Mouse (Mus musculus) CH12.LX (cell line): ENCODE data around the gene Stam. TPM values are rescaled to one million over a fixed set of nuclear protein-coding genes. Genes with fewer than 3 reads are reported as not detected.

Experiments
- polyA plus RNA-seq: library from polyadenylated mRNA; unstranded; fragments of >175 nt; gene quantifications from 2 replicates; pipeline ENCODE4 v1.2.1, GENCODE M21; 2012; ENCODE audit warnings: low read depth; ENCODE audit not compliant: insufficient read length
- total RNA-seq, 2 experiments: library from RNA; depleted of rRNA; stranded (reverse); fragments of 300-350 nt in 1 of 2; fragments of >200 nt in 1 of 2; gene quantifications; 2 replicates each; pipeline ENCODE4 v1.2.3; 2012 to 2014

The Stam gene
- total and polyA plus RNA-seq, 3 experiments = 13.5 to 21.4 (median 15.1) TPM

Other genes with a start within 250 kb of the Stam start
- 17.7 and 18.3 TPM in 2 replicates for gene Hacd1, start 18.0 kb upstream of the Stam start, total RNA-seq (2012; rRNA removed)
- gene Hacd1, start 18.0 kb upstream of the Stam start, total RNA-seq (2014; rRNA removed) = 46.9 and 55.4 TPM in 2 replicates
- gene Hacd1, start 18.0 kb upstream of the Stam start, polyA plus RNA-seq = 28.5 and 31.0 TPM in 2 replicates
- gene Tmem236, start 100.4 kb downstream of the Stam start, total RNA-seq (2012; rRNA removed) = not detected in 2 replicates
- 0.05 TPM in 1 of 2 replicates, not detected in the other for gene Tmem236, start 100.4 kb downstream of the Stam start, total RNA-seq (2014; rRNA removed)
- not detected in 2 replicates for gene Tmem236, start 100.4 kb downstream of the Stam start, polyA plus RNA-seq
- 0.13 and 0.17 TPM in 2 replicates for gene Mrc1, start 155.3 kb downstream of the Stam start, total RNA-seq (2012; rRNA removed)
- 0.66 and 0.89 TPM in 2 replicates for gene Mrc1, start 155.3 kb downstream of the Stam start, total RNA-seq (2014; rRNA removed)
- gene Mrc1, start 155.3 kb downstream of the Stam start, polyA plus RNA-seq = 0.73 and 0.89 TPM in 2 replicates